Mouse (Mus musculus): ENCODE measurements around the gene Camta1. TPM values are rescaled to one million over a fixed set of nuclear protein-coding genes. Genes with fewer than 3 reads are reported as not detected.

Gene Camta1
- polyA plus RNA-seq, 1 experiment from 2014 or later: 150 TPM

DNA sequence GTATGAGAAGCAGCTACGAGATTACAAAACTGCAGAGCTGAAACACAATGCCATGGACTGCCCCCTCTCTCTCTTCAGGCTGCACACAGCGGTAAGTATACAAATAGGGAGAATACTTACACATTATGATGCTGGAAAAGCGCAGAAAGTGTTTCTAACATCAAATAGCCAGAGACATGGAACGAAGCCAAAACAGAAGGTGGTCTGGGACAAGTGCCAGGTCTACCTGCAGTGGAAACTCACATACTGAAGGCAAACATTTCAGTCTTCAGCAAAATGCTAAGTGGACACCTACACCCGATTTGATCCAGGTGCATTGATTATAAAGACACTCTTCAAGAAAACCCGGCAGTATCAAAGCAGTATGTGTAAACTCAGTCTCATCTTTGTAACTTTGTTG lies 84.2 kb downstream of the Camta1 start:
- H3K9me3 ChIP-seq (ENCODE audit: control insufficient read depth, low read length): no peaks in the 10 kb centered on the region

DNA sequence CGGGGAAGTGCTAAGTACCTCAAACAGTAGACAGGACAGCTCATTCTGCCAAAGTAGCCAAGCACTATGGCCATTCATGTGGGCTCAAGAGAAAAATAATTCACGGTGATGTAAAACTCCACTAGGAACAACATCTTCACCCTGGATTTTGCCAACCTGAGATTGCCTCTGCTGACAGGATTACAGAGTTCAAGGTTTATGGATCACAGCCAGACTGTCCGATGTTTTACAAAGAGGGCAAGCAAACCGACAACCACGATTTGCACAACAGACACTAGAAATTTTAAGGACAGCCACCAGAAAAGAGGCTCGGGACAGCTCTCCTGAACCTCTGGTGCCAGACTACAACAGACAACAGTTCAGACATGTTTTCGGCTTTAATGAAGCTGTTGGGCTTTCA lies 86.2 kb downstream of the Camta1 start:
- no peaks in the 10 kb centered on the region for H3K36me3 ChIP-seq (ENCODE audit: control insufficient read depth, insufficient read depth, low read length)
- H3K9me3 ChIP-seq (ENCODE audit: control insufficient read depth, low read length): no peaks in the 10 kb centered on the region
- H3K4me1 ChIP-seq (ENCODE audit: control insufficient read depth, insufficient read depth, low read length): no peaks in the 10 kb centered on the region
- 91% methylated on average over 7 of the region's 7 CpGs for WGBS
- H3K4me3 ChIP-seq (ENCODE audit: low read depth, low read length): no peak overlapping the region
- H3K4me2 ChIP-seq: no peak overlapping the region
- no peak overlapping the region for H3K9ac ChIP-seq (ENCODE audit: low read length)
- no peak for ATAC-seq (ENCODE audit: low FRiP score)
- no peaks in the 10 kb centered on the region for H3K27me3 ChIP-seq (ENCODE audit: control insufficient read depth, insufficient read depth, low read length)
- no peak overlapping the region for H3K27ac ChIP-seq (ENCODE audit: low read depth, low read length)
- DNase-seq (ENCODE audit: low spot score, missing footprints): peak; percentile 67

More for the DNA sequence above, 84.2 kb downstream of the Camta1 start:
- DNase-seq (ENCODE audit: low spot score, missing footprints) (no peak), ATAC-seq (ENCODE audit: low FRiP score) (no peak)
- Histone ChIP-seq H3K36me3 (ENCODE audit: control insufficient read depth, insufficient read depth, low read length) (no peaks in the 10 kb centered on the region), H3K27ac (ENCODE audit: low read depth, low read length) (no peak overlapping the region), H3K4me2 (no peak overlapping the region), H3K4me1 (ENCODE audit: control insufficient read depth, insufficient read depth, low read length) (no peaks in the 10 kb centered on the region), H3K9ac (ENCODE audit: low read length) (no peak overlapping the region), H3K27me3 (ENCODE audit: control insufficient read depth, insufficient read depth, low read length) (no peaks in the 10 kb centered on the region), H3K4me3 (ENCODE audit: low read depth, low read length) (no peak overlapping the region)
- WGBS: 90% methylated on average over 6 of the region's 6 CpGs

DNA sequence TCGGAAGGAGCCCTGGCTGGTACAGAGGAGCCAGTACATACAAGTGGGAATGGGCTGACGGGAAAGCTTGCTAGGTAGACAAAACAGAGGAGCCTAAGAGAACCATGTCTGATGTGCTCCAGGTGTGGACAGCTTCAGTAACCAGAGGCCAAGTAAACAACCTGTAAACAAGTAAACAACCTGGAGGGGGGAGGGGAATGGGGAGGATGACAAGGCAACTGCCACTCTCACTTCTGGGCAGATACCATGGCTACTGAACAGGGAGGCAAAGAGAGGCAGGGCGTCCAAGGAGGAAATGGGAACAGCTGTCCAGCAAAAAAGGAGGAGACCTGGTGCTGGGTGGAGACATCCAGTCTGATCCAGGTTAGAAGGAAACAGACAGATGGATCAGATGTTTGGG lies 88.0 kb downstream of the Camta1 start:
- H3K27me3 ChIP-seq (ENCODE audit: control insufficient read depth, insufficient read depth, low read length): no peaks in the 10 kb centered on the region
- no peak overlapping the region for H3K4me2 ChIP-seq
- DNase-seq (ENCODE audit: low spot score, missing footprints): no peak
- H3K36me3 ChIP-seq (ENCODE audit: control insufficient read depth, insufficient read depth, low read length): no peaks in the 10 kb centered on the region
- H3K9ac ChIP-seq (ENCODE audit: low read length): no peak overlapping the region
- WGBS: 89% methylated on average over 3 of the region's 3 CpGs
- H3K9me3 ChIP-seq (ENCODE audit: control insufficient read depth, low read length): no peaks in the 10 kb centered on the region
- H3K27ac ChIP-seq (ENCODE audit: low read depth, low read length): no peak overlapping the region
- ATAC-seq (ENCODE audit: low FRiP score): no peak
- H3K4me3 ChIP-seq (ENCODE audit: low read depth, low read length): no peak overlapping the region
- H3K4me1 ChIP-seq (ENCODE audit: control insufficient read depth, insufficient read depth, low read length): no peaks in the 10 kb centered on the region

GRCm38 (mm10) chr4:151773007-151773406 lies 88.7 kb downstream of the Camta1 start:
- Histone ChIP-seq H3K4me1 (ENCODE audit: control insufficient read depth, insufficient read depth, low read length) (no peaks in the 10 kb centered on the region), H3K9me3 (ENCODE audit: control insufficient read depth, low read length) (no peaks in the 10 kb centered on the region), H3K27me3 (ENCODE audit: control insufficient read depth, insufficient read depth, low read length) (no peaks in the 10 kb centered on the region), H3K4me2 (no peak overlapping the region), H3K4me3 (ENCODE audit: low read depth, low read length) (no peak overlapping the region), H3K9ac (ENCODE audit: low read length) (no peak overlapping the region), H3K27ac (ENCODE audit: low read depth, low read length) (no peak overlapping the region), H3K36me3 (ENCODE audit: control insufficient read depth, insufficient read depth, low read length) (no peaks in the 10 kb centered on the region)
- DNase-seq (ENCODE audit: low spot score, missing footprints) (no peak), ATAC-seq (ENCODE audit: low FRiP score) (no peak)
- WGBS: 88% methylated on average over 5 of the region's 5 CpGs

DNA sequence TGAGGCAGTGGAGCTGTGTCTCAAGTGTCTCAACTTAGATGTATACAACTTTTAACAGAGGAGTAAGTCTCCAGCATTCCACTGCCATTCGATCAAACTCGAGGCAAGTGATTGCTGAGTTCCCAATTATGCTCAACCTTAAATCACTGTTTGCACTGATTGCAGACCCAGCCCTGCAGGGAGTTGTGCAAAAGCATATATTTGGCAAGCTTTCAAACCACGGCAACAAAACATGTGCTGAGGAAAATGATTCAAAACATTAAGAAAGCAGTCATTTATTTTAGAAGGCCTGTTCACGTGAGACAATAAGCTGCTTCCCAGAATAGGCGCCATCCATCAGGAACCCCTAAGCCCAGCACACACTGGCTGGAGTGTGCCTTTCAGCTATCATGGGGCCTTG lies 91.0 kb downstream of the Camta1 start:
- H3K4me1 ChIP-seq (ENCODE audit: control insufficient read depth, insufficient read depth, low read length): no peaks in the 10 kb centered on the region

DNA sequence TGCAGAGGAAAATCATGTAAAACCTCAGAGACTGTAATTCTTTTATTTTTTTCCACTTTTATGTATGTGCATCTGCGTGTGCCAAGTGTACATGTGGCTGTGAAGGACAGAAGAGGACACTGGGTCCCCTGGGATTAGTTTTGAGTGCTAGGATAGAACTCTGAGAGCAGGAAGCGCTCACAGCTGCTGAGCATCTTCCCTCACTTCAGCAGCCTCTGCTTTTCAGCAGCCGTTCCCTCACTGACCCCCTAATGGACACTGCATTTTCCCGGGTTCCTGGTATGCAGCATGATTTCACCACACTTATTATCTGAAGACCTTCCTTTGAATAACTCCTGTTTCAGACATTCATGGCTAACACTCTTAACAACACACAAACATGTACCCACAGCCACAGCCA lies 93.9 kb downstream of the Camta1 start:
- no peak for ATAC-seq (ENCODE audit: low FRiP score)

More for the DNA sequence above, 91.0 kb downstream of the Camta1 start:
- no peak overlapping the region for H3K9ac ChIP-seq (ENCODE audit: low read length)
- H3K27me3 ChIP-seq (ENCODE audit: control insufficient read depth, insufficient read depth, low read length): no peaks in the 10 kb centered on the region
- H3K36me3 ChIP-seq (ENCODE audit: control insufficient read depth, insufficient read depth, low read length): no peaks in the 10 kb centered on the region
- H3K4me3 ChIP-seq (ENCODE audit: low read depth, low read length): no peak overlapping the region
- ATAC-seq (ENCODE audit: low FRiP score): no peak
- no peaks in the 10 kb centered on the region for H3K9me3 ChIP-seq (ENCODE audit: control insufficient read depth, low read length)
- H3K27ac ChIP-seq (ENCODE audit: low read depth, low read length): no peak overlapping the region
- DNase-seq (ENCODE audit: low spot score, missing footprints): no peak
- H3K4me2 ChIP-seq: no peak overlapping the region
- 87% methylated on average over 5 of the region's 5 CpGs for WGBS

DNA sequence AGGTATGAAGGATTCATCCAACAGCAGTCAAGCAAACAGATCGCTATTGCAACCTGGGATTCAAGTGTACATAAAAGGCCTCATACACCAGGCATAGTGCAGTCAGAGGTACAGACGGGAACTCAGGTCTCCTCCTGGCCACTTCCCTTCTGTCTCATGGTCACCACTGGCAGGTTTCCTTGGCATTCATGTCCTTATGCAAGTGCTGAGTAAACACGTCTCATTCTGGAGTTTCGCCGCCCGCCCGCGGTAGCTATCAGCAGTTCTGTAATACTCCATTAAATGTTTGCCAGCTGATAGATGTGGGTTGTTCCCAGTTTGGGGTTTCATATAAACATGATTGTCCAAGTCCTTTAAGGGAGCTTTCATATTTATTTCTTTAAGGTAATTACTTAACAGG lies 94.3 kb downstream of the Camta1 start:
- H3K9me3 ChIP-seq (ENCODE audit: control insufficient read depth, low read length): no peaks in the 10 kb centered on the region
- ATAC-seq (ENCODE audit: low FRiP score): no peak
- no peaks in the 10 kb centered on the region for H3K27me3 ChIP-seq (ENCODE audit: control insufficient read depth, insufficient read depth, low read length)
- no peaks in the 10 kb centered on the region for H3K36me3 ChIP-seq (ENCODE audit: control insufficient read depth, insufficient read depth, low read length)
- no peak for DNase-seq (ENCODE audit: low spot score, missing footprints)
- 97% methylated on average over 8 of the region's 8 CpGs for WGBS
- no peak overlapping the region for H3K9ac ChIP-seq (ENCODE audit: low read length)
- H3K27ac ChIP-seq (ENCODE audit: low read depth, low read length): no peak overlapping the region
- no peak overlapping the region for H3K4me3 ChIP-seq (ENCODE audit: low read depth, low read length)
- H3K4me1 ChIP-seq (ENCODE audit: control insufficient read depth, insufficient read depth, low read length): no peaks in the 10 kb centered on the region
- no peak overlapping the region for H3K4me2 ChIP-seq

More for the DNA sequence above, 93.9 kb downstream of the Camta1 start:
- no peak for DNase-seq (ENCODE audit: low spot score, missing footprints)
- Histone ChIP-seq H3K27ac (ENCODE audit: low read depth, low read length) (no peak overlapping the region), H3K4me1 (ENCODE audit: control insufficient read depth, insufficient read depth, low read length) (no peaks in the 10 kb centered on the region), H3K27me3 (ENCODE audit: control insufficient read depth, insufficient read depth, low read length) (no peaks in the 10 kb centered on the region), H3K36me3 (ENCODE audit: control insufficient read depth, insufficient read depth, low read length) (no peaks in the 10 kb centered on the region), H3K9me3 (ENCODE audit: control insufficient read depth, low read length) (no peaks in the 10 kb centered on the region), H3K4me3 (ENCODE audit: low read depth, low read length) (no peak overlapping the region), H3K9ac (ENCODE audit: low read length) (no peak overlapping the region), H3K4me2 (no peak overlapping the region)
- WGBS: 91% methylated on average over 4 of the region's 4 CpGs

DNA sequence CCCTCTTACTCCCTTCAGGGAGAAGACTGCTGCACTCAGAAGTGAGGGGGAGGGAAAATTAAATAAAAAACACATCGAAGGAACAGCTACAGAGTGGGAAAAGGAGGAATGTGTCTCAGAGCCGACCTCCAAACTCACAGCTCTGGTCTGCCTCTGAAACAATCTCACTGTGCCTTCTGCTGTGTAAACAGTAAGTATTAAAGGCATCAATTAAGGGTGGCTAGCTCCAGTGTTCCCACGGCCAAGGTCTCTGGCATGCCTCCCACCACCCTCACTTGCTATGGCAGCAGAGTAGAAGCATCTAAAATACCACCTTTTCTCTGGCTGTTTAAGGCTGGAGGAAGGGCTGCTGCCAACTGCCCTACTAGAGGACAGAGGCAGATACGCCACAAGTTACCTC lies 96.3 kb downstream of the Camta1 start:
- no peak overlapping the region for H3K9ac ChIP-seq (ENCODE audit: low read length)
- H3K36me3 ChIP-seq (ENCODE audit: control insufficient read depth, insufficient read depth, low read length): no peaks in the 10 kb centered on the region
- no peaks in the 10 kb centered on the region for H3K4me1 ChIP-seq (ENCODE audit: control insufficient read depth, insufficient read depth, low read length)
- ATAC-seq (ENCODE audit: low FRiP score): no peak
- H3K9me3 ChIP-seq (ENCODE audit: control insufficient read depth, low read length): no peaks in the 10 kb centered on the region
- WGBS: 72% methylated on average over 4 of the region's 4 CpGs
- no peak overlapping the region for H3K4me2 ChIP-seq
- no peak for DNase-seq (ENCODE audit: low spot score, missing footprints)
- H3K27me3 ChIP-seq (ENCODE audit: control insufficient read depth, insufficient read depth, low read length): no peaks in the 10 kb centered on the region
- no peak overlapping the region for H3K27ac ChIP-seq (ENCODE audit: low read depth, low read length)
- no peak overlapping the region for H3K4me3 ChIP-seq (ENCODE audit: low read depth, low read length)

DNA sequence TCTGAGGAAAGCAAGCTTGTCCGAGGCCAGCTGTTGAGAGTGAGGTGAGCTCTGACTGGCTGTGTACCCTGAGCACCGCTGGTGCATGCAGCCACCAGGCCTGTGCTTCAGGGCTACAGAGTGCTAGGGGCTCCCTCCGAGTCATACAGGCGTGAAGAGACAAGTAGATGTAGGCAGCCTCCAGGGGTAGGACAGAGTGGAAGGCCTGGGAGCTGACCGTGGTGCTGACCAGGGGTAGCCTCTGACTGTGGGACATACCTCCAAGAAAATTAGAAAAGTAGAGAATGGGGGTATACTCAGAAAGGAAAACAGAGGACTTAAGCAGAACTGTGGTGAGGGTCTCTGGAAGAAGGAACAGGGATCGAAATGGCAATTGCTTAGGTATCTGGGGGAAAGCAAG lies 97.7 kb downstream of the Camta1 start:
- WGBS: 50% methylated on average over 6 of the region's 6 CpGs
- no peaks in the 10 kb centered on the region for H3K9me3 ChIP-seq (ENCODE audit: control insufficient read depth, low read length)
- DNase-seq (ENCODE audit: low spot score, missing footprints) (peak; percentile 88), ATAC-seq (ENCODE audit: low FRiP score) (no peak)
- no peak overlapping the region for H3K27ac ChIP-seq (ENCODE audit: low read depth, low read length)
- H3K36me3 ChIP-seq (ENCODE audit: control insufficient read depth, insufficient read depth, low read length): no peaks in the 10 kb centered on the region
- H3K4me2 ChIP-seq: no peak overlapping the region
- H3K27me3 ChIP-seq (ENCODE audit: control insufficient read depth, insufficient read depth, low read length): no peaks in the 10 kb centered on the region
- no peak overlapping the region for H3K9ac ChIP-seq (ENCODE audit: low read length)
- no peaks in the 10 kb centered on the region for H3K4me1 ChIP-seq (ENCODE audit: control insufficient read depth, insufficient read depth, low read length)
- H3K4me3 ChIP-seq (ENCODE audit: low read depth, low read length): no peak overlapping the region

- DNase-seq (ENCODE audit: low spot score, missing footprints): no peak
- Histone ChIP-seq H3K4me1 (ENCODE audit: control insufficient read depth, insufficient read depth, low read length) (no peaks in the 10 kb centered on the region), H3K9me3 (ENCODE audit: control insufficient read depth, low read length) (no peaks in the 10 kb centered on the region), H3K36me3 (ENCODE audit: control insufficient read depth, insufficient read depth, low read length) (no peaks in the 10 kb centered on the region), H3K27ac (ENCODE audit: low read depth, low read length) (no peak overlapping the region), H3K4me2 (no peak overlapping the region), H3K4me3 (ENCODE audit: low read depth, low read length) (no peak overlapping the region), H3K27me3 (ENCODE audit: control insufficient read depth, insufficient read depth, low read length) (no peaks in the 10 kb centered on the region), H3K9ac (ENCODE audit: low read length) (no peak overlapping the region)
- 75% methylated on average over 2 of the region's 2 CpGs for WGBS
- ATAC-seq (ENCODE audit: low FRiP score): no peak
These were observed 102.6 kb downstream of the Camta1 start for GRCm38 (mm10) chr4:151759095-151759494.
